Mouse (Mus musculus) spleen, adult 2 months (tissue): ENCODE data around the gene Cfap74. TPM values are rescaled to one million over a fixed set of nuclear protein-coding genes. Genes with fewer than 3 reads are reported as not detected.

Experiments used
- DNase-seq, 2 experiments: peaks; one replicate each; pipeline versions ENCODE4 v3.0.0 to v3.0.0-alpha.2; 2012 to 2021; ENCODE audit warnings: low spot score in 2 of 2, low read depth in 1 of 2
- H3K27ac ChIP-seq: fragments of 200-500 bp; 2 replicates; pipeline ENCODE4 v1.5.1; 2012; ENCODE audit warnings: low read length, inconsistent platforms; ENCODE audit not compliant: insufficient read depth
- H3K27me3 ChIP-seq: fragments of 200-500 bp; 2 replicates; pipeline ENCODE4 v1.6.1; 2012; ENCODE audit warnings: mild to moderate bottlenecking, moderate library complexity, low read length, inconsistent platforms; ENCODE audit not compliant: control insufficient read depth, insufficient read depth
- H3K36me3 ChIP-seq: fragments of 200-500 bp; 2 replicates; pipeline ENCODE4 v1.6.1; 2012; ENCODE audit warnings: mild to moderate bottlenecking, low read length, inconsistent platforms; ENCODE audit not compliant: control insufficient read depth, insufficient read depth
- H3K4me1 ChIP-seq: fragments of 200-500 bp; 2 replicates; pipeline ENCODE4 v1.6.1; 2011; ENCODE audit warnings: inconsistent platforms; ENCODE audit not compliant: control insufficient read depth, insufficient read depth, insufficient read length
- H3K4me3 ChIP-seq: fragments of 200-500 bp; 2 replicates; pipeline ENCODE4 v1.5.1; 2011; ENCODE audit warnings: mild to moderate bottlenecking, inconsistent platforms; ENCODE audit not compliant: insufficient read depth, insufficient read length; ENCODE audit errors: extremely low read depth
- CTCF ChIP-seq: fragments of 200-500 bp; IDR thresholded peaks from 2 replicates; pipeline ENCODE4 v1.5.1; 2011; ENCODE audit warnings: mild to moderate bottlenecking, inconsistent platforms; ENCODE audit not compliant: insufficient read depth, insufficient read length, insufficient replicate concordance; ENCODE audit errors: extremely low read depth
- POLR2A ChIP-seq: fragments of 200-500 bp; IDR thresholded peaks from 2 replicates; pipeline ENCODE4 v1.6.1; 2011; ENCODE audit warnings: low read depth, low read length, inconsistent platforms
- WGBS: fragments of 180-500 bp; shearing (Covaris S2); methylation state at CpG from one replicate; pipeline ENCODE4 v1.1.7; 2018; 5-methylcytosine and 5-hydroxymethylcytosine counted together
- polyA plus RNA-seq: library from polyadenylated mRNA; depleted of rRNA; stranded (reverse); fragments of >200 nt; gene quantifications from 2 replicates; pipeline ENCODE4 v1.2.3, GENCODE M21; 2012; rRNA removed

The Cfap74 gene
- polyA plus RNA-seq, result 0.13 and 0.72 TPM in 2 replicates

DNA sequence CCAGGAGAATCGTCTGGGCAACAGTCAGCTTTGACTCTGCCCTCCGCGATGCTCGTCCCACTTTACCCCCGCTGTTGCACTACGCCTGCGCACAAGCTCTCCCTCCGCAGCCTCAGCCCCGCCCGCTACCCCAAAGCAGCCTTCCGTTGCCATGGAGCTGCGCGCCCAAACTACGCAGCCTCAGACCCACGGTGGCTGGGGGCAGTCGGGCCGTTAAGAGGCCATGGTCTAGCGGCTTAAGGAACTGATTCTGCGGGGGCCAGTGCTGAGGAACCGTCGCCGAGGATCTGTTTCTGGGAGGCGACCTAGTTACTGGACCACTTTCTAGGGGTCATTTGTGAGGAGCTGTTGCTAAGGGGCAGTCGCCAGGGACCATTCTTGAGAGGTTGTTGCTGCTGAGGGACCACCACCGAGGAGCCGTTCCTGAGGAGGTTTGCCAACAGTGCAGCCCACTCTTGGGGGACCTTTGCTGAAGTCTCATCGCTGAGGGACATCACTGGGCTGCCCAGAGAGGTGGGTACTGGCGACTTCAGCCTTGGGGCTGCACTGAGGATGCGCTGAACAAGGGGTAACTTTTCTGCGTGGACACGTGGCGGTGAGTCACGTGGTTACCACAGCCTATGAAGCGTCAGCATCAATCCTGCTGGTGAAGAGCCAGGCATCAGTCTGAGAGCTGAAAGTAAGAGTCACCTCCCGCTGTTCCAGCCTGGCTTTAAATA lies at the start of gene Cfap74:
Gene Cfap74 (plus strand): TSS at position 133 of the 719 bp plus-strand sequence.
- WGBS, result 7% methylated on average over 35 of the region's 35 CpGs
- Histone ChIP-seq H3K36me3 (no peaks in the 10 kb centered on the region), H3K27me3 (peaks cover 2% of the 10 kb centered on the region; the same call in 1 of the 2 replicates), H3K4me1 (no peaks in the 10 kb centered on the region), H3K27ac (no peak within 1 kb of the TSS), H3K4me3 (peak within 1 kb of the TSS; percentile 16; the same call in 1 of the 2 replicates)
- DNase-seq, result peak; percentile 5 to 38
- TF ChIP-seq CTCF, result no peak

DNA sequence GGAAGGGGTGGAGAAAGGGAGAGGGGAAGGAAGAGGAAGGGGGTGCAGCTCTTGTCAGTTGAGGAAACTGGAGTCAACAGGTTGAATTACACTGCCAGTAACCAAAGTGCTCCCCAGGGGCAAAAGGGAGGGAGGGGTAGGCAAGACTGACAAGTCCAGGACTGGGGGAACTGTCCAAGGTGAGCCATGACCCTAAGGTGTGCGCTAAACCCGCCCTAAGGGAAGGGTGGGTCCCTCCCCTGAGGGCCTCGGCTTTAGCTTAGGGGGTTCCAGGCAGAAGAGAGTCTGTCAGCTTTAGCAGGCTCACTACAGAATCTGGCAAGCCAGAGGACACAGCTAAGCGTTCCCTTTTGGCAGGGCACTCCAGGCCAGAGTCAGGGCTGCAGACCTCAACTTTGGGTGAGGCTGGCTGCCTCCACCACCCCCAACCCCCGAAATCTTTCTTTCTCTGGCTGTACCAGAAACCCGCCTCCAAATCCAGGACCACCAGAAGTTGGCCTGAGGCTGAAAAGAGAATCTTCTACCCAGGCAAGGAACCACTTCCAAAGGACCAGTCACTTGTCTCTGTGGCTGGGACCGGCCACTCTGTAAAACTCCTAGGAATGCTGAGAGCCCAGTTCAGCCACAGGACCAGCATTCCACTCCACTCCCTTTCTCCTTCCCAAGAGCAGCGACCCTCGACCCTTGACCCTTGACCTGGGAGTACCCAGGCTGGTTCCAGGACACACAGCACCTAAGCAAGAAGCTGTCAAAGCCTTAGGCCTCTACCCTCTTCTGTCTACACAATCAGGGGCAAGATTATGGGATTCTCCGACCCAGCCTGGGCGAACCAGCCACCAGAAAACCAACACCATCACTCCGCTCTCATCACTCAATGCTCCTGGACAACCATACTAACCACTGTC lies 49.2 kb upstream of the Cfap74 start:
- WGBS, result 55% methylated on average over 12 of the region's 12 CpGs
- Histone ChIP-seq H3K27ac (no peak overlapping the region), H3K27me3 (0 out of 2 replicates have a peak, but pooled peaks cover 1% of the 10 kb centered on the region), H3K4me3 (no peak overlapping the region), H3K36me3 (no peaks in the 10 kb centered on the region), H3K4me1 (no peaks in the 10 kb centered on the region; the same call in 1 of the 2 replicates)
- DNase-seq, result no peak
- TF ChIP-seq CTCF (no peak), POLR2A (no peak)

GRCm38 (mm10) chr4:155360856-155361255 lies 48.1 kb upstream of the Cfap74 start:
- H3K27me3 ChIP-seq, result 0 out of 2 replicates have a peak, but pooled peaks cover 1% of the 10 kb centered on the region
- peak overlapping the region; percentile 55; the same call in 1 of the 2 replicates for H3K27ac ChIP-seq
- DNase-seq, result peak in 1 of 2 experiments; percentile 12
- TF ChIP-seq POLR2A (no peak), CTCF (no peak)
- H3K4me1 ChIP-seq, result no peaks in the 10 kb centered on the region; the same call in 1 of the 2 replicates
- no peaks in the 10 kb centered on the region for H3K36me3 ChIP-seq
- H3K4me3 ChIP-seq, result peak overlapping the region; percentile 49; the same call in 1 of the 2 replicates
- WGBS, result 3% methylated on average over 38 of the region's 42 CpGs

GRCm38 (mm10) chr4:155361303-155361791 lies 47.6 kb upstream of the Cfap74 start, which contains the start of gene Prkcz:
Gene Prkcz, minus strand, starts transcription at chr4:155361361.
- no peaks in the 10 kb centered on the region; the same call in 1 of the 2 replicates for H3K4me1 ChIP-seq
- TF ChIP-seq POLR2A (no peak), CTCF (no peak)
- peak; percentile 55 to 73 for DNase-seq
- peak within 1 kb of the TSS; percentile 55; the same call in 1 of the 2 replicates for H3K27ac ChIP-seq
- peaks cover 1% of the 10 kb centered on the region; the same call in 1 of the 2 replicates for H3K27me3 ChIP-seq
- H3K4me3 ChIP-seq, result peak within 1 kb of the TSS; percentile 52
- H3K36me3 ChIP-seq, result no peaks in the 10 kb centered on the region
- 3% methylated on average over 51 of the region's 51 CpGs for WGBS

- DNase-seq, result no peak
Observed at GRCm38 (mm10) chr4:155362443-155362842, 46.5 kb upstream of the Cfap74 start.

GRCm38 (mm10) chr4:155366784-155367183 lies 42.2 kb upstream of the Cfap74 start:
- Histone ChIP-seq H3K27ac (no peak overlapping the region), H3K36me3 (no peaks in the 10 kb centered on the region), H3K4me3 (no peak overlapping the region), H3K4me1 (no peaks in the 10 kb centered on the region), H3K27me3 (peaks cover 1% of the 10 kb centered on the region; the same call in 1 of the 2 replicates)
- no peak for DNase-seq
- WGBS, result 75% methylated on average over 6 of the region's 6 CpGs
- TF ChIP-seq POLR2A (no peak), CTCF (no peak)

More at GRCm38 (mm10) chr4:155362443-155362842, 46.5 kb upstream of the Cfap74 start:
- Histone ChIP-seq H3K36me3 (no peaks in the 10 kb centered on the region), H3K27ac (no peak overlapping the region), H3K4me3 (no peak overlapping the region), H3K4me1 (no peaks in the 10 kb centered on the region; the same call in 1 of the 2 replicates), H3K27me3 (peaks cover 1% of the 10 kb centered on the region; the same call in 1 of the 2 replicates)
- 48% methylated on average over 5 of the region's 5 CpGs for WGBS
- TF ChIP-seq POLR2A (no peak), CTCF (no peak)
